Mouse (Mus musculus): ENCODE data around the gene Phf23.

The Phf23 gene

DNA sequence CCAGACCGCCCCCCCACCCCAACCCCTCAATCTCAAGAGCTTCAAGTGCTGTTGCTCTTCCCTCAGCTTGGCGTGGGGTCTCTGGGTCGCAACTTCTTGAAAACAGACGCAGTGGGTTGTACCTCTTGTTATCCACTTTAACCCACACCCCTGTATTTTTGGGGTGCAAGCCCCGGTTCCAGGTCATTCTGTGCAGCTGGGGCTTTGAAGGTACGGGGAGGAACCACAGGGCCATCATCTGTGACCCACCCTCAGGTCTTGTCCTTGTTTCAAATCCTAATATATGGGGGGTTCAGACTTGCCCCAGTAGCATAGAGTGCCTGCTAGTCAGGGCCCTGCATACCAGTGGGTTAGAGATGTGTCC is 28.6 kb downstream of the Phf23 start:
- no peak for DNase-seq

DNA sequence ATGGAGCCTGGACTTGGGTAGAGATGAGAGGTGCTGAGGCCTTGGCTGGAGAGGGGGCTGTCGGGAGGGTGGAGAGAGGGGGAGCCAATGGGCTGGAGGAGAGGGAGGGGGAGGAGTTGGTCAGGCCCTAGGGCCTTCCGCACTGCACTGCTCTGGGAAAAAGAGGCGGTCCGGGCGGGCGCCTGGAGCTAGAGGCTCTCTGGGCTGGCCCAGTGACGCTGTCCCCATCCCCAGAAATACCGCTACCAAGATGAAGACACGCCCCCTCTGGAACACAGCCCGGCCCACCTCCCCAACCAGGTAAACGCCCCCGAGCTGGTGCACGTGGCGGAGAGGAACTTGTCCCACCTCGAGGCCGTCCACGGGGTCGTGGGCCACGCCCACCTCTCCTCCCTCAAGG is 31.1 kb downstream of the Phf23 start:
- no peak for DNase-seq

GRCm38 (mm10) chr11:70027397-70027796 is 31.8 kb downstream of the Phf23 start:
- DNase-seq, result no peak

GRCm38 (mm10) chr11:70028401-70029129 is 33.0 kb downstream of the Phf23 start:
- no peak for DNase-seq

DNA sequence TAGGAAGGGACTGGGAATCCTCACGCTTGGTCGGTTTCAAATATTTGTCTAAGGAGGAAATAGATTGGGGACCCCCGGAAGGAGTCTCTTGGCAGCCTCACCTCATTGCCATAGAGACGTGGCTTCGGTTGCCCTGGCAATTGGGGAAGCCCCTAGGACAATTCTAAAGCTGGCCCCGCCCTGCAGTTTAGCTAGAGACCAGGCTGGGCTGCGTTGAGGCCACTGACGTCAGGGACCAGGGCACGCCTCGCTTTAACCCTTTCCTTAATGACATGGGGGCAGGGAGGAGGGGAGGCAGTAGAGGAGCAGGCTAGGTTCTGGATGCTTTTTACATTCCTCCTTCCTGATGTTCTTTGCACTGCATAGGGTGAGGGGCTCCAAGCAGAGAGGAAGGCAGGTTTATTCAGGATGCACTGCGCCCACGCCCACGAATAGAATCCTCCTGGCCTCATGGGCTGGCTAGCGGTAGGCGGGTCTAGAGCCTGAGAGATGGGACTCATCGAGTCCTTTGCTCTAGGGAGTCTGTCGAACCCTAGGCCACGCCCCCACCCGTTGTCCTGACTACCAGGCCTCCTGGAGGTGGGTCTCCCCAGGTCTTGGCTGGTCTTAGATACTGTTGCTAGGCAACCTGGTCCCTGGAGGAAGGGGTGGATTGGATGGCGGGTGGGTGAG is 33.7 kb downstream of the Phf23 start:
- DNase-seq, result no peak

- no peak for DNase-seq
Measured at GRCm38 (mm10) chr11:70029829-70030550, 34.4 kb downstream of the Phf23 start.

DNA sequence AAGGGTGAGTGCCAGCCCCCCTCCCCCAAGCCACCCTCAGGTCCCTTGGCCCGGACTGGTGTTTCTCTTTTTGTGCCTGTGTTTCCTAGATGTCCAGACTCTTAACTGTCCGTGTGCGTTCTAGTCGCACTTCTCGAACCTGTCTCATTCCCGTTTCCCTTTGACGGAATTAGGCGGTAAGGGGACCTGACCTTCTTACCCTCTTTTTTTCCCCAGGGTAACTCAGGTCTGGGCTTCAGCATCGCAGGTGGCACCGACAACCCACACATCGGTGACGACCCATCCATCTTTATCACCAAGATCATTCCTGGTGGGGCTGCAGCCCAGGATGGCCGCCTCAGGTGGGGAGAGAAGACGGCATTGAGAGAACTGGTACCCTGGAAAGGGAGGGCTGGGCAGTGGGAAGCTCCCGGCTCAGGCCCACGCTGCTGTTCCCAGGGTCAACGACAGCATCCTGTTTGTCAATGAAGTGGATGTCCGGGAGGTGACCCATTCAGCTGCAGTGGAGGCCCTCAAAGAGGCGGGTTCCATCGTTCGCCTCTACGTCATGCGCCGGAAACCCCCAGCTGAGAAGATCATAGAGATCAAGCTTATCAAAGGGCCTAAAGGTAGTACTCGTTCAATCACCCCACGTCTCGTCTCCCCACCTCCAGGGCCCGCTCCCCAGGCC is 35.2 kb downstream of the Phf23 start:
- no peak for DNase-seq

DNA sequence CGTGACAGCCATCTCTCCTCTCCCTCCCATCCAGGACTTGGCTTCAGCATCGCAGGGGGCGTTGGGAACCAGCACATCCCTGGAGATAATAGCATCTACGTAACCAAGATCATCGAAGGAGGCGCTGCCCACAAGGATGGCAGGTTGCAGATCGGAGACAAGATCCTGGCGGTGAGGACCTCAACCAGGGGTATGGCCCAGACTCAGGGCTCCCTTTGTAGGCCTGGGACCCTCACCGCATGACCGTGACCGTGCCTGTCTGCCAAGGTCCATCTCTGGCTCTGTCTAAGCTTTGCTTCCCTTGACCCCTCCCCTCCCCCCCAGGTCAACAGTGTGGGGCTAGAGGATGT is 35.7 kb downstream of the Phf23 start:
- DNase-seq, result no peak

GRCm38 (mm10) chr11:70038174-70038573 is 42.6 kb downstream of the Phf23 start:
- no peak for DNase-seq

DNA sequence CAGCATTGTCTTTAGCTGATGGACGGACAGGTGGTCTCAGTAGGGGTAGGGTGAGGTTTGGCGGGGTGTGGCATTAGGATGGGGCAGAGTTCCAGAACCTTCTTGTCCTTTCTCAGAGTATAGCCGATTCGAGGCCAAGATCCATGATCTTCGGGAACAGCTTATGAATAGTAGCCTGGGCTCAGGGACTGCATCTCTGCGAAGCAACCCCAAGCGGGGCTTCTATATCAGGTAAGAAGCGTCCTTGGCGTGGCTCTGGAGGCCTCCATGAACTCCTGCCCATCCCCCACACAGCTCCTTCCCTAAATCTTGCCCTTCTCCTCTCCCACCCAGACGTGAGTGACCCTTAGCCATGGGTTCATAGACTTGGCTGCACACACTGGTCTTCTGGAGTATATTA is 44.1 kb downstream of the Phf23 start:
- DNase-seq, result no peak

- no peak for DNase-seq
Measured at GRCm38 (mm10) chr11:70040184-70040583, 44.6 kb downstream of the Phf23 start.

DNA sequence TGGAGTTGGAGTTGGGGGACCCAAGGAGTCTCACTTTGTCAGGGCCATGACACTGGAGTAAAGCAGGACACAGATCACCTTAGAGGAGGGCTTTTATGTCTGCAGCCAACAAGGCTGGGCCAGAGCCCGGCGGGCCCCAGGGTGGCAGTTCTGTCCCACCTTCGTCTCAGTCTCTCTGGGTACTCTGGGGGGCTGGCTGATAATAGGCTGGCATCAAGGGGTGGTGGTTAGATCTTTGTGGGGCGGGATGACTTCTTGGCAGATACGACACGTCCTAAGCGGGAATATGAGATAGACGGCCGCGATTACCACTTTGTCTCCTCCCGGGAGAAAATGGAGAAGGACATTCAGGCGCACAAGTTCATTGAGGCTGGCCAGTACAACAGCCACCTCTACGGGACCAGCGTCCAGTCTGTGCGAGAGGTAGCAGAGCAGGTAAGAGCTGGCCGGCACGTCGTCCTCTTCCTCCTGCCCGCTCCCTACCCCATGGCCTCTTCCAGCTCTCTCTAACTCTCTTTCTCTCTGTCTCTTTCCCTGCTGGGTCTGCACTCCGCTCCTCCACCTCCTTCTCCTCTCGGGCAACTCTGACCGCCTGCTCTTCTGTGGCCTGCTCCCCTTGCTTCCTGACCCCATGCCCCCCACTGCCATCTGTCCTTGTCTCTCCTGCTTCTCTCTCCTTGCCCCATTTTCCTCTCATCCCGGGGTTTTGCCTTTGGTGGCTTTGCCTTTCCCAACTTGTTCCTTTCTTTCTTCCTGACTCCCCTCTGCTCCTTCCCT is 46.9 kb downstream of the Phf23 start:
- no peak for DNase-seq

DNA sequence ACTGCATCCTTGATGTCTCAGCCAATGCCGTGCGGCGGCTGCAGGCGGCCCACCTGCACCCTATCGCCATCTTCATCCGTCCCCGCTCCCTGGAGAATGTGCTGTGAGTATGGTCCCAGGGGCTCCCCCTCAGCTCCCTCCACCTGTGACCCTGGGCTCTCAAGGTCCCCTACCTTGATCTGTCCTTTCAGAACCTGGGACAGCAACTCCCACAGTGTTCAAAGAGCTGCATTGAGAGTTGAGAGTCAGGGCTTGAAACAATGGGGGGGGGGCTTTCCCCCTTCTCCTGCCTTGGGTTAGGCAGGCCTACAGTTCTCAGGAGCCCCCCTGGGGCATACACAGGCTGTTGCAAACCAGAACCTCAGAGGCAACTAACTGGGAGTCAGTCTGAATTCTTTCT is 48.1 kb downstream of the Phf23 start:
- DNase-seq, result no peak

DNA sequence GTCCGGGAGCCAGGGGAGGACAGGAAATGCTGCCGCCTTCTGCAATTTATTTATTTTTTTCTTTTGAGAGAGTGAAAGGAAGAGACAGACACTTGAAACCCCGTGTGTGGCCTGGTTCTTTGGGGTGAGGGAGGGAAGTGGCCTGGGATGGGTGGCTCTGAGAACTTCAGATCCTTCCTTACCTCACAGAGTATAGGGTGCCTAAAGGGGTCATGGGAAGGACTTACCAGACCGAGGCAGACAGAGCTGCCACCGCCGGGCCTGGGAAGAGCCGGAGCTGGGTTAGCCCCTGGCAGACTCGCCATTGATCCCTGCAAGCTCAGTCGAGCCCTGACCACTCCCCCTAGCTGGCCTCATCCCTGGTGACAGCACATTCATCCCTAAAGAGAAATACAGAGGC is 49.9 kb downstream of the Phf23 start:
- DNase-seq, result no peak

GRCm38 (mm10) chr11:70049366-70049765 is 53.8 kb downstream of the Phf23 start:
- no peak for DNase-seq

All from kidney, adult 8-10 months (tissue).